Mouse (Mus musculus) left cerebral cortex, postnatal 36 days (tissue): ENCODE measurements around the gene Pnp. TPM values are rescaled to one million over a fixed set of nuclear protein-coding genes. Genes with fewer than 3 reads are reported as not detected.
A peak's percentile ranks its signal among the peaks of the same experiment; 100 is the strongest.
"Not testable (repeated sequence)": the region's sequence is repeated elsewhere in the genome, so short reads cannot be mapped to it uniquely, and the experiment has no call there.

Experiments
- DNase-seq, 2 experiments: peaks; one replicate each; pipeline ENCODE4 v3.0.0; 2021 to 2022; ENCODE audit warnings: low spot score in 2 of 2, mixed read lengths in 1 of 2
- intact Hi-C: fragments of 180-260 bp; cut with DNase I; formaldehyde crosslinking; loops from one replicate; pipeline ENCODE4 v1.15.1; 2025
- total RNA-seq, 2 experiments: library from RNA; stranded (reverse); gene quantifications; 2 replicates each; pipeline ENCODE4 v1.2.3; 2021

Pnp gene
- total RNA-seq, 2 experiments from 2014 or later: 10.7 to 11.0 TPM

DNA sequence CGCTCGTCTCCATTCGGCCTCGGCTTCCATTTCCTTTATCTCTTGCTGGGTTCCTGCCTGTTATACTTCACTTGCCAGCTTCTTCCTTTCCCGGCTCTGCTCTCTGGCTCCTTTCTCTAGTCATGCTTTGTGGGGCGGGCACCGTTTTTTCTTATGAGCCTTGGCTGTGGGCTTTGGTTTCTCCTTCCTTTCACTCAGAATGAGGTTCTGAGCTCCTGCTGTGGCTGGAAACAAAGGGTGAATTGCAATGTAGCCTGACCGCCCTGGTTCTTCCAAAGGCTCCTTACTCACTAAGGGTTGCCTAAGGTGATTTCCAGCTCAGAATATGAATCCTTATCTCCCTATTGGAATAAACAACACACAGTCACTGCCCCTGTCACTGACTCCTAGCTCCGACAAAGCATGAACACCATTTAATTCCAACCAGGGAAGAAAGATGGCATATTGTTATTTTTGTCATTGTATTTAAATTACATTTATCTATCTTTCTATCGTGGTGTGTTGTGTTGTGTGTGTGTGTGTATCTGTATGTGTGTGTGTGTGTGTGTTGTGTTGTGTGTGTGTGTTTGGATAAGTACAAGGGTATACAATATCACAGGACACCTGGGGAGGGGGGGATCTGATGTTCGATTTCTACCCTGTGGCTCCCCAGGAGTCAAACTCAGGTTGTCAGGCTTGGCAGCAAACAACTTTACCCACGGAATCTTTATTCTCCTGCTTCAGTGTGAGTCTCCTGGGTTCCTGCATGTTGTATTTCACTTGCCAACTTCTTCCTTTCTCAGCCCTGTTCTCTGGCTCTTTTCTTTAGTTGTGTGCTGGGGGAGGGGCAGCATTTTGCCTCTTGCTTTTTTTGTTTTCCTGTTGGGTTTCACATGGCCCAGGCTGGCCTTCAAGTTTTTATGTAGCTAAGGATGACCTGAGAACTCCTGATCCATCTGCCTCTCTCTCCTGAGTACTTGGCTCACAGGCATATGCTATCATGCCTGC lies 39.0 kb downstream of the Pnp start:
- intact Hi-C loops: no loop called here
- peak; percentile 28 to 40 for DNase-seq

DNA sequence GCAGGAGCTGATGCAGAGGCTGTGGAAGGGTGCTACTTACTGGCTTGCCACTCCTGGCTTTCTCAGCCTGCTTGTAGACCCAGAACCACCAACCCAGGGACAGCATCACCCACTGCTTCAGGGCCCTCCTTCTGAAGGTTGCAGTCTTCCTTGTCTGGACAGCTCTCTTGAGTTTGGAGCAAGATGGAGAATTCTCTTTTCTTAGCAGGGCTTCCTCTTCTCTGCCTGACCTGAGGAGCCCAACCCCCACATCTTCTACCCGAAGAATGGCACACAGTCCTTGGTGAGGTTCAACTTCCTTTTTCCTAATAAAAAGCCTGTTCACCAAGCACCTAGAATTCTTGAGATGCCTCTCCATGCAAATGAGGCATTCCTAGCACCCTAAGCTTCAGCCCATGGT lies 39.9 kb downstream of the Pnp start:
- intact Hi-C loops: no loop called here
- no peak for DNase-seq

DNA sequence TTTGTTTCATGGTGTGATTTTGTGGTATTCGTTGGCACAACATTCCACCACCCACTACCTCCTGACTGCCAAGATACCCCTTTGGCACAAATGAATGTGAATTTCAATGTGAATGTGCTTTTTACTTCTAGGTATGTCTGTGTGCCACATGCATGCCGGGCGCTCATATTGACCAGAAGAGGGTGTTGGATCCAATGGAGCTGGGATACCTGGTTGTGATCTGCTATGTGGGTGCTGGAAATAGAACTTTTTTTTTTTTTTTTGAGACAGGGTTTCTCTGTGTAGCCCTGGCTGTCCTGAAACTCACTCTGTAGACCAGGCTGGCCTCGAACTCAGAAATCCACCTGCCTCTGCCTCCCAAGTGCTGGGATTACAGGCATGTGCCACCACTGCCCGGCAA lies 42.2 kb downstream of the Pnp start:
- intact Hi-C loops, DNase-seq: not testable (repeated sequence)

DNA sequence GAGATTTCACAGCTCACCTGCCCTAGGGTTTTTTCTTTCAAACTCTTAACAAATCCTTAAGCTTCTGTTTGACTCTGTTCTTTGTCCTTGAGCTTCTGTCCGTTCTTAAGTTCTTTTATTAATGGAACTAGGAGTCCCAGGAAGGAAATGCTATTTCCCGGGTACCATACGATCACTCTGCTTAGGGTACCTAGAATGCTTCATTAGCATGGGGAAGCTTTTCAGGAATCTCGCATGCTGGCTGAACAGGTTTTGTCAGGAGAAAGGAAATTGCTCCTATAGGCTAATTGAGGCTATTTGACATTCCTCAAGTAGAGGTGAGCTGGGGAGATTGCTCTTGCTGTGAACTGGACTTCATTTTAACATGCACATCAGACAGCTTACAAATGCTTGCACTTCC lies 42.8 kb downstream of the Pnp start:
- no peak for DNase-seq
- intact Hi-C loops: no loop called here

DNA sequence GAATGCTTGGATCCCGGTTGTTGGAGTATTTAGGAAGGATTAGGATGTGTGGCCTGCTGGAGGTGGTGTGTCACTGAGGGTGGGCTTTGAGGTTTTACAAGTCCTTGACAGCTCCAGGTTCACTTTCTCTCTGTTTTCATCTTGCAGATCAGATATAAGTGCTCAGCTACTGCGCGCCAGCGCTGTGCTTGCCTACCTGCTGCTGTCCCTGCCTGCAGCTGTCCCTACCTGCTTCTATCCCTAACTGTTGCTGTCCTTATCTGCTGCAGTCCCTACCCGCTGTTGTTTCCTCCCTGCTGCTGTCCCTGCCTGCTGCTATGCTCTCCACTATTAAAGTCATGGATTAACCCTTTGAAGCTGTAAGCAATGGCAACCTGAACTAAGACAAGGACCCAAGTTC lies 44.1 kb downstream of the Pnp start:
- no peak for DNase-seq
- intact Hi-C loops: loop anchor here (5.0 kb wide), 1 partner anchor 87 kb away; no protein-coding TSS in a partner anchor

DNA sequence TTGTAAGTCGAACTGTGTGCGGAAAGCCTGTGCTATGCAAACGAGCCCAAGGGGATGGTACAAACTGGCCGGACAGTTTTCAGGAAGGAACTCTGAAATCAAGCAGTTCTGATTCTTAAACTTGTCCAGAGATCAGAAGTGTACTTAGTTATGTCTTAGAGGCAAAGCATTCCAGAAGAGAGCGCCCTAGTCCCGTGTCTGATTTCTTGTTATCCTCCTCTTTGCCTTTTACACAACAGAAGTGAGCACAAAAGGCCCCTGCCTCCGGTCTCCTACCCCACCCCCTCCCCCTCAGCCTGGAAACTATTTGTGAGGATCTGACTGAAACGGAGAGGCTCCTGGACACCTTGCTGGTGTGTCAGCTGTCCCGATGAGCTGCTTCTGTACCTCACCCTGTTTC lies 45.8 kb downstream of the Pnp start:
- no peak for DNase-seq
- intact Hi-C loops: loop anchor here (5.0 kb wide), 1 partner anchor 86 kb away; no protein-coding TSS in a partner anchor

DNA sequence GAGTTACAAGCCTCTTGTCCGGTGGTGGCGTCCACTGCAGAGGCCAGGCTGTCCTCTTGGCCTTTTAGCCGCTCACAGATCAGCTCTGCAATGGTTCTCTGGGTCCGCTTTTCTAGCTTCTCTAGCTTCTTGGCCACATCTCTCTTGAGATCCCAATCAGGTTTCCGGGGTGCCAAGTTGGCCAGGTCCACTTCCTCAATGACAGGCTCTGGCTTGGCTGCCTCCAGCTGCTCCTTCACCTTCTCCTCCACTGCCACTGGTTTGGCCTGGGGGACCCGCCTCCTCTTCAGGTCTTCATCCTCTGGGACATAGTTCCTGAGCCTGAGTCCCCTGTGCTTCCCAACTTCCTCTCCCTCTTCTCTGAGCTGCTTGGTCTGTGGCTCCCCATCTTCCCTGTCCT lies 47.6 kb downstream of the Pnp start:
- intact Hi-C loops: loop anchor here (5.0 kb wide), 1 partner anchor 84 kb away; no protein-coding TSS in a partner anchor
- not testable (repeated sequence) for DNase-seq

DNA sequence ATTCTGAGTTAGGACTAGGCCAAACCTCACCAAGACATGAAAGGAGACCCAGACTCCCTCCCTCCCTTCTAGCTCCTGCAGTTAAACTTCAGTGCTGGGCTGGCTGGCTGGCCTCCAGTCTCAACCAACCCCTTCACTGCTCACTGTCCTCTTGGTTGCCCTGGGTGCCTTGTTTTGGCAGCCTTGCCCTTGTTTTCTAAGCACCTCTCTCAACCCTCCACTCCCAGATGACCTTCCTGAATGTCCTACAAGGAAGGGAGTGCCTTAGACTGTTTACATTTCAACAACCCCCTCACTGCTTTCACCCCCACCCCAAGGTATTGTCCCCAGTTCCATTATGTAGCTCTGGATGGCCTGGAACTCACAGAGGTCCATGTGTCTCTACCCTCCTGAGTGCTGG lies 48.7 kb downstream of the Pnp start:
- intact Hi-C loops: loop anchor here (5.0 kb wide), 1 partner anchor 83 kb away; no protein-coding TSS in a partner anchor
- no peak for DNase-seq

DNA sequence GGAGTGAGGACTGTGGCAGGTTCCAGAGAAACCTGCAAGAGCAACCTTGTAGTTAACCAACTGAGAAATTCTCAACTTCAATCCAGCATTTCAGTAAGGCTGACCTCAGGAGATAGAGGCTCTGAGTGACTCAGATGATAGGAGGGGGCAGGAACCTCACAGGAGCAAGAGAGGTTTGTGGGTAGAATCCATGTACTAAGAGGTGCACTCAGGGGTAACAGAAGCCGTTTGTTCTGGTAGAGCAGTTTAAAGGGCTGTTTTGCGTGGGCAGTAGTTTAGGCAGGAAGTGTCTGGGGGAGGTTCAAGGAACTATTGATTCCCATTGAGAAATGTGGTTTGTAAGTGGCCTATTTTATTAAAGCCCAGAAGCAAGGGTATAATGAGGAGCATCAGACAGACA lies 50.3 kb downstream of the Pnp start:
- DNase-seq: no peak
- intact Hi-C loops: no loop called here

DNA sequence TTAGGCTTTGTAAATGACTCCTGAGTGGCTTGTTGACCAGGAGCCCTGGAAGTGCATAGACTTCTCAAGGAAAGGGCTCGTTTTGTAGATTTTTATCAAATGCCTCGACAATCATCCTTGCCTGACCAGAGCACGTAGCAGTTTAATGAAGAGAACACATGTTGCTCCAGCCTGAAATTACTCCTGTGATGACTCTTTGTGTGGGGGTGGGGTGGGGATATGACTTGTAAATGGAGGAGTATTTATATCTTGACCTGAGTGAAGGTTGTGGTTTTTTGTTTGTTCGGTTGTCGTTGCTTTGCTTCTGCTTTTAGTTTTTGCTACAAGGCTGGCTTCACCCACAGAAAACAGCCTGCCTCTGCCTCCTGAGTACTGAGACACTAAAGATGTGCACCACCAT lies 51.0 kb downstream of the Pnp start:
- no peak for DNase-seq
- intact Hi-C loops: no loop called here

DNA sequence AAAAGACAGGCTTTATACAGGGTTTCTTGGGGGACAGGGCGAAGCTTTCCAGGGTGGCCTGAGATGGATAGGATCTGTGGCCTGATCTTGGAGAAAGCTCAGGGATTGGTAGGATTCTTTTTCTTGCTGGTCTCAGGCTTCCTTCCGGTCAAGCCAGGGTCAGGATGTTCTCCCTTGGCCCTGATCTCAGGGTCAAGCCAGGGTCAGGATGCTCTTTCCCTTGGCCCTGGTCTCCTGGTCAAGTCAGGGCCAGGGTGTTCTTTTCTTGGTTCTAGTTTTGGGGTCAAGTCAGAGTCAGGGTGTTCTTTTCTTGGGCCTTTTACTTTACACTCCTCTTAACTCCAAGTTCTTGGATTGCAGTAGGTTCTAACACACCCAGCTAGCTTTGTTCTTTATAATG lies 56.8 kb downstream of the Pnp start:
- DNase-seq: no peak
- intact Hi-C loops: no loop called here

DNA sequence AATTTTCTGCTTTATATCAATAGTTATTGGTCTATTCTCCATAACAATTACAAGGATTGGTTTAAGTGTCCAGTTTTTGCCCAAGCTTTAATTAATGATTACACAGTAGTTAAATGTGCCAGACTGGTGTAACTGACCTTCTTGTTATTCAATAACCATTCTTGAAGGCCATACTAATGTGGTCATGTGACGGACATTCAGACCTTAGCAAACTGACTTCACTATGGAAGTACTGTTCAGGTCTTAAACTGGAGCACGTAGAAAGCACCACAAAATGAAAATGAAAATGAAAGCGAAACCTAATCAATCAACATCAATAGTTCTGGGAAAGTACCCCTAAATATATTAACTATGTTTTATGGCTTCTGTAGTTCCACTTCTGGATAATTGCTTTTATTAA lies 60.2 kb downstream of the Pnp start:
- DNase-seq: no peak
- intact Hi-C loops: no loop called here

DNA sequence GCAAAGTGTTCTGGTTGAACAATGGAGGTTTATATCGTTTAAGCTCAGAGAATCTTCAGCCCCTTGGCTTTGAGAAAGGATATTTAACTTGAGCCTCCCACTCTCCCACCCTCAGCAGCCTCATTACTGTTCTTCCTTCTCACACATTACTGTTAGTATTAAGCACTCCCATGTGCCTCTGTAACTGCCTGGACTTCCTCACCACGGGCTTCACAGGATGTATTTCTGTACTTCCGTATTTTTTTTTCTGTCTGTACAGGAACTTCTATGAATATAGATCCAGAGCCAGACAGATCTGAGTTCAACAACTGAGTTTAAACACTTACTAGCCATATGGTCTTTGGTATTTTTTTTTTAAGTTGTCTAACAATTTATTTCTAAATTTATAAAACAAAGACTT lies 66.2 kb downstream of the Pnp start:
- intact Hi-C loops: no loop called here
- DNase-seq: no peak

DNA sequence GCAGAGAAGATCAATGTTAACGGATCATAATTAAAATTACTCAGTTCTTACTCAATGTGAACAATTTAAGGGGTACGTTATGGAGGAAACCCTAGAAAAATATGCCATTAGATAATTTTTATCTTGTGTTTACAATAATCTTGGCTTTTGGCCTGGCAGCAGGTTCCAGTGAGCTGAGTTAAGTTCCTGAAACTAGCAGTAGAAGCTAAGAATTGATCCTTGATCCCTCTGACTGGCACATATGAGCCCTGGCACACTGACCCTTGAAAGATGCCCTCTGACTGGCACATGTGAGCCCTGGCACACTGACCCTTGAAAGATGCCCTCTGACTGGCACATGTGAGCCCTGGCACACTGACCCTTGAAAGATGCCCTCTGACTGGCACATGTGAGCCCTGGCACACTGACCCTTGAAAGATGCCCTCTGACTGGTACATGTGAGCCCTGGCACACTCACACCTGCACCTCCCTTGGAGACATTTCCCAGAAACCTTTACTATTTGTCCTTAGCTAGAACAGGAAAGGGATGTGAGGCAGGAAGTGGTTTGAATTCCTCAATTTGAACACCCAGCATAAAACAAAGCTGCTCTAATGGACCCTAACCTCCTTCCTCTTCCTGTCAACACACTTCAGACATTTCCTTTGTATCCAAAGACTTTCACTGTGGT lies 67.3 kb downstream of the Pnp start:
- intact Hi-C loops: no loop called here
- DNase-seq: no peak

DNA sequence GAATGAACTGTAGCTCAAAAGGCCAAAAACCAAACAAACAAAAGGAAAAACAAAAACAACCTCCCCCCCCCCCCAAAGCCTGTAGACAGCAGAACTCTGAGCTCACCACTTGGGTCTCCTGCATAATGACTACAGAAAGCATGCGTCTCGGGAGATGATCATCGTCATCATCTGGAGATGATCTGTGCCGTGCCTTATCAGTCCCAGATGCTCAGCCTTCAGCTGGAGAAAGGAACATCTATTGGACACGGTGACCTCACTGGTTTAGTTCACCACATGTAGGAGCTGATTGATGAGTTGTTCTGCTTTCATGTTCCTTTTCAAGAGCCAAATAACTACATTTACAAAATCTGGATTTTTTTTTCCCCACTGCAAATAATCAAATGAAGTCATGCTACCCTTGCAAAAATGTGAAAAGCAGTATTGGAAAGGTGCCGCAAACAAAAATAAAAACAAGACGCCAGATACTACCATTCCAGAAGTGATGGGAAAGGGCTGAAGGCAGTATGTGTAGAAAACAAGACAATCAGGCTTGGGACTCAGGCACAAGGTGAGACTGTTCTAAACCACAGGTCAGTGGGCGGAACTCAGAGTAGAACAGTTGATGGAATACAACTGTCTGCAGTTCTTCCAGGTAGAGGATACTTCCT lies 76.4 kb downstream of the Pnp start, which contains the start of gene Rnase10:
Rnase10 (plus strand) TSS at position 600 of the 650 bp plus-strand sequence.
- no peak for DNase-seq
- intact Hi-C loops: no loop called here

DNA sequence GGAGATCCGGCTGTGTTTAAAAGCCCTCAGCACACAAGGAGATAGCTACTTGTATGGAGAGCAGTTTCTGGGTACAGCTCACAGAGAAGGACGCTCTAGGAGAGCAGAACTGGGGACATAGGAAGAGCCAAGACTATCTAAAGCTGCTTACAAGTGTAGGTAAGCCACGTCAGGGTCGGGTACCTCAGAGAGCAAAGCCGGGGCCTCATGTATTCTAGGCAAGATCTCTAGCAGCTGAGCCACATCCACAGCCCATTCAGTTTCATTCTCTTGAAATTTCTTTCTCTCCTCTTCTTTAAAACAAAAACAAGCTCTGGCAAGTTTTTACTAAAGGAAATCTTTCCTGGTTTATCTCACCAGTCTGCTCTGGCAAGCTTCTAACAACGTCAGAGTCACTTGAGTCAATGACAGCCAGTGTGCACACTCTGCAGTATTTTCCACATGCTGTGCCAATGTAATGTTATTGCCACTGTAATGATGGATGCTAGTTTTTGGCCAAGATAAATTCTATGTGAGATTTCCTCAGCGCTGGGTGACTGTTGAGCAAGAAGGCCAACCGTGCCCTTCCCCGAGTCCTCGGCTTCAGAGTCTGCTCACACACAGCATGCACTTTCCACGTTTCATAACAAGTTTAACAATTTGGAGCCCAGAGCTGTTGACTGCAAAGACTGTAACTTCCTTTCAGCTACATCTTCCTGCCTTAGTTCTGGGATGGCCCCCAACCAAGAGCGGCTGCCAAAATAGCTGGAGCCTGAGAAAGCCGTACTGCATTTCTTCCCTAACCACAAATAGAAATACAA lies 77.2 kb downstream of the Pnp start:
- intact Hi-C loops: no loop called here

DNA sequence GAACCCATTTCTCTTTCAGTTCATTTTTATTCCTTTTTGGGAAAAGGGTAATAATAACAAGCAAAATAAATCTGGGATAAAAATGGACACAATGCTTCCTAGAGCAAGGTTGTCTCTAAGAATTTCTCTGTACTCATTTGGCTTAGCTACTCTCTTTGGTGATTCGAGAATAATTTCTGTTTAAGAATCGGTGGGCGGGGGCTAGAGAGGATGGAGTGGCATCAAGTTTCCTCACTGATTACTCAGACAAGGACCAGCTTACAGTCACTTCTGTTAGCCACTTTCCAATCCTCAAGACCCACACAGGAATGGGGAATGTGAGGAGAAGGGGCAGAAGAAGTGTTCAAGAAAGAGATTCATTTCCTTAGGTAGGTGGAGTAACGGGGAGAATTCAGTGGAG lies 77.9 kb downstream of the Pnp start:
- no peak for DNase-seq

More for the DNA sequence above, 77.2 kb downstream of the Pnp start:
- peak; percentile 42 to 52 for DNase-seq

DNA sequence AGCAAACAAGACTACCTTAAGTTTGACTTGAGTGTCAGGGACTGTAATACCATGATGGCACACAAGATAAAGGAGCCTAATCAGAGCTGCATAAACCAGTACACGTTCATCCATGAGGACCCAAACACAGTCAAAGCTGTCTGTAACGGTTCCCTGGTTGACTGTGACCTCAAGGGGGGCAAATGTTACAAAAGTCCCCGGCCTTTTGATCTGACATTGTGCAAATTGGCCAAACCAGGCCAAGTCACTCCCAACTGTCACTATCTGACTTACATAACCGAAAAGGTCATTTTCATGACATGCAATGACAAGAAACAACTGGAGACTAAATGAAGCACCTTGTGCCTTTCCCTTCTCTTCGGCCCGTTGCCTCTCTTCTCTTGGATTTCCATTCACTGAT lies 78.7 kb downstream of the Pnp start:
- intact Hi-C loops: no loop called here
- DNase-seq: no peak

More for the DNA sequence above, 77.9 kb downstream of the Pnp start:
- intact Hi-C loops: no loop called here

DNA sequence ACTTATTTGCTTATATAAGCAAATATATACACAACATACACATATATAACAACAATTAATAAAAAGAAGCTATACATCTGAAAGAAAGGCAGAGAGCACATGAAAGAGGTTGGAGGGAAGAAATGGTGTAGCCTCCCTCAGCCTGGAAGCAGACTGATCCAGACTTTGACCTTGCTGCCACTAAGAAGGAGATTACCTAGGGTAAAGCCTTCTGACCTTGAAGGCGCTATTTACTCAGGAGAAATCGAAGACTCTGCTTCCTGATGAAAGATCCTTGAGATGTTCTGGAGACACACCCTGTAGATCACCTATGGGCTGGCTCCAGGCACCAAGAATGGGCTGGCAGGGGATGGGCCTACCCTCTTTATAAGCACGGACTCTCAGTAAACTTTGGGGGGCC lies 83.8 kb downstream of the Pnp start:
- intact Hi-C loops, DNase-seq: not testable (repeated sequence)
